Mouse (Mus musculus) neural tube, embryonic 13.5 days (tissue): Measurements from ENCODE around the gene Tpm1. TPM values are rescaled to one million over a fixed set of nuclear protein-coding genes. Genes with fewer than 3 reads are reported as not detected.
A peak's percentile ranks its signal among the peaks of the same experiment; 100 is the strongest.

Source experiments
- ATAC-seq: fragments of 200-750 bp; cut with Nextera tagmentation; 2 replicates; pipeline ENCODE4 v1.8.0; 2017; ENCODE audit warnings: low read depth, mild to moderate bottlenecking, moderate TSS enrichment, moderate library complexity
- H3K27ac ChIP-seq: fragments of 300-500 bp; sonication (generic); replicated peaks from 2 replicates; pipeline ENCODE4 v1.5.1; 2015; ENCODE audit warnings: moderate library complexity, mild to moderate bottlenecking, inconsistent platforms
- H3K27me3 ChIP-seq: fragments of 300-500 bp; sonication (generic); 2 replicates; pipeline ENCODE4 v1.6.1; 2015; ENCODE audit warnings: mild to moderate bottlenecking, inconsistent platforms
- H3K36me3 ChIP-seq: fragments of 300-500 bp; sonication (generic); 2 replicates; pipeline ENCODE4 v1.6.1; 2015; ENCODE audit warnings: mild to moderate bottlenecking, inconsistent platforms
- H3K4me1 ChIP-seq: fragments of 300-500 bp; sonication (generic); replicated peaks from 2 replicates; pipeline ENCODE4 v1.6.1; 2015; ENCODE audit warnings: inconsistent platforms
- H3K4me2 ChIP-seq: fragments of 300-500 bp; sonication (generic); 2 replicates; pipeline ENCODE4 v1.6.1; 2015; ENCODE audit warnings: inconsistent platforms, mild to moderate bottlenecking, moderate library complexity
- H3K4me3 ChIP-seq: fragments of 300-500 bp; sonication (generic); 2 replicates; pipeline ENCODE4 v1.5.1; 2015; ENCODE audit warnings: mild to moderate bottlenecking, inconsistent platforms
- H3K9ac ChIP-seq: fragments of 300-500 bp; sonication (generic); 2 replicates; pipeline ENCODE4 v1.6.1; 2015; ENCODE audit warnings: moderate library complexity, mild to moderate bottlenecking, inconsistent platforms
- H3K9me3 ChIP-seq: fragments of 300-500 bp; sonication (generic); 2 replicates; pipeline ENCODE4 v1.6.1; 2016; ENCODE audit warnings: inconsistent platforms
- WGBS: fragments of 180-500 bp; shearing (Covaris S2); methylation state at CpG from one replicate; pipeline ENCODE4 v1.1.7; 2015; 5-methylcytosine and 5-hydroxymethylcytosine counted together
- polyA plus RNA-seq: library from polyadenylated mRNA; unstranded; fragments of >200 nt; fragmentation: Nextera tagmentation; extraction: Ambion mirVana; gene quantifications from 2 replicates; pipeline ENCODE4 v1.2.1, GENCODE M21; 2015

Tpm1 gene
- polyA plus RNA-seq, 1 experiment from 2014 or later, result 209 TPM

DNA sequence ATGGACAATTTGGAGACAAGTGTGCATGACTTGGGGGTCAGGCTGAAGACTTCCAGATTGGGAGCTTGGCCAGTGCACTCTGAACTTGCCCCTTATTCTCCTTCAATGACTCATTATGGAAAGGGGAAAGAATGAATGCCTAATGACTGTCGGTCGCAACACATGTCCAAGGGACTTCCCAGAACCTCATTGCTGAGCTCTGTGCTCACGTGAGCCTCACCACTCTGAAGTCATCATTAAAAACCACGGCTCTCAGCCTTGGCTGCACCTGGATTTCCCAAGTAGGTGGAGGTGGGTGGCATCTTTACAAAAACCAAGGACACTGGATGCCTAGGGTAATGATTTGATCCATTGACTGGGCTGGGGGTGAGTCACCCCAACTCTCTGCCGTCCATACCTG, 59.2 kb downstream of the Tpm1 start:
- no peak for ATAC-seq
- H3K9ac ChIP-seq, result no peak overlapping the region
- H3K4me3 ChIP-seq, result no peak overlapping the region
- no peak overlapping the region for H3K4me2 ChIP-seq
- no peaks in the 10 kb centered on the region for H3K36me3 ChIP-seq
- H3K9me3 ChIP-seq, result no peaks in the 10 kb centered on the region
- H3K4me1 ChIP-seq, result peaks cover 17% of the 10 kb centered on the region
- no peaks in the 10 kb centered on the region for H3K27me3 ChIP-seq
- no peak overlapping the region for H3K27ac ChIP-seq
- 85% methylated on average over 5 of the region's 5 CpGs for WGBS

DNA sequence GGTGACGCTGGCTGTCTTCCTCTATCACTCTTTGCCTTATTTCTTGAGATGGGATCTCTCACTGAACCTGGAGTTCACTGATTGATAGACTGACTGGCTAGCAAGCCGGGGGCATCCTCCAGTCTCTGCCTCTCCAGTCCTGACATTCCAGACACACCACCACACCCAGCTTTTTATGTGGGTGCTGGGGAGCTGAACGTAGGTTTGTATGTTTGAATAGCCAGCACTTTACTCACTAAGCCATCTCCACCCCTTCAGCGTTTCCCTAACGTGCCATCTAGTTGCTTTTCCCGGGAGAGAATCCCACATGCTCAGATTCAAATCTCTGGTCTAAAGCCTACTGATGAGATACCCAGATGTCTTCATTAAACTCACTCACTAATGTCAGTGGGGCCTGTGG, 59.6 kb downstream of the Tpm1 start:
- Histone ChIP-seq H3K36me3 (no peaks in the 10 kb centered on the region), H3K27ac (no peak overlapping the region)
- 78% methylated on average over 6 of the region's 6 CpGs for WGBS

DNA sequence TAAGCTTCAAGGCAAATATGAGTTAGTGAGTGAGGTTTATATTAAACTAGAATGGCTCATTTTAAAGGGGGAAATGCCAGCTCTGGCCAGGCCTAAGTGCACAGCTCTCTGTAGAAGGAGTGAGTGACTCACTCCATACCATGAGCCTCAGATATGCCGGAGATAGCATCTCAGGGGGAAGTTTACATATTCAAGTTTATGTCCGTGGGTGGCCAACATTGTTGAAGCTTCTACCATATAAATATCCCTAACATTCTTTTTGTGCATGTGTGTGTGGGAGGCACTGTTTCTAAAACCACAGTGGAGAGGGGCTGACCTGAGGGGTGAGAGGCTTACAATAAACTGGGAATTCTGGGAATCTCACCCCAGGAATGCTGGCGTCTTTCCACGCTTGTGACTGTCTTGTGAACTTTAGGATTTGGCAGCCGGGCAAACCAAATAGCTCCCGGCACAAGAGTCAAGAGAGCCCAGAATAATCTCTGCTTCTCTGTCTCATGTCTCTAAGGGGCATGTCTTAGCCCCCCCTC, 60.3 kb downstream of the Tpm1 start:
- H3K4me3 ChIP-seq, result no peak overlapping the region
- H3K27ac ChIP-seq, result no peak overlapping the region
- H3K9me3 ChIP-seq, result no peaks in the 10 kb centered on the region
- peaks cover 17% of the 10 kb centered on the region for H3K4me1 ChIP-seq
- no peaks in the 10 kb centered on the region for H3K36me3 ChIP-seq
- no peak overlapping the region for H3K9ac ChIP-seq
- ATAC-seq, result no peak
- WGBS, result 50% methylated on average over 6 of the region's 6 CpGs
- no peaks in the 10 kb centered on the region for H3K27me3 ChIP-seq
- no peak overlapping the region for H3K4me2 ChIP-seq

More for the DNA sequence above, 59.6 kb downstream of the Tpm1 start:
- no peak for ATAC-seq
- H3K27me3 ChIP-seq, result no peaks in the 10 kb centered on the region
- H3K9ac ChIP-seq, result no peak overlapping the region
- no peak overlapping the region for H3K4me2 ChIP-seq
- H3K9me3 ChIP-seq, result no peaks in the 10 kb centered on the region
- H3K4me3 ChIP-seq, result no peak overlapping the region
- peaks cover 17% of the 10 kb centered on the region for H3K4me1 ChIP-seq

GRCm38 (mm10) chr9:66988198-66988887, 60.9 kb downstream of the Tpm1 start:
- Histone ChIP-seq H3K4me3 (no peak overlapping the region), H3K4me1 (peaks cover 17% of the 10 kb centered on the region), H3K36me3 (no peaks in the 10 kb centered on the region), H3K27me3 (no peaks in the 10 kb centered on the region), H3K9ac (no peak overlapping the region), H3K27ac (no peak overlapping the region), H3K9me3 (no peaks in the 10 kb centered on the region), H3K4me2 (no peak overlapping the region)
- no peak for ATAC-seq
- WGBS, result 73% methylated on average over 11 of the region's 11 CpGs

DNA sequence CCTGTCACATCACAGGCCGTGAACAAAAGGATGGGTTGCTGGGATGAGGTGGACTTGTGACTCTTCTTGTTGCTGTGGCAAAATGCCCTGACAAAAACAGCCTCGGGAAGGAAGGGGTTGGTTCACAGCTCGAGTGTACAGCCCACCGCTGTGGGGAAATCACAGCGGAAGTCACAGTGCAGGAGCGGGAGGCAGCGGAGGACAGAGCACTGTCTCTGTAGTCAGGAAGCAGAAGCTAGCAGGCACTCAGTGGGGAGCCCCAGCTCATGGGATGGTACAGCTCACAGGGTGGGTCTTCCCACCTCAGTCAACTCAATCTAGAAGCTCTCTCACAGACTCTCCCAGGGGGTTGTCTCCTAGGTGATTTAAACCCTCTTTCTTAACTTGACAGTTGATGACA, 63.8 kb downstream of the Tpm1 start:
- no peak overlapping the region for H3K4me2 ChIP-seq
- no peak overlapping the region for H3K9ac ChIP-seq
- ATAC-seq, result no peak
- H3K27ac ChIP-seq, result no peak overlapping the region
- H3K27me3 ChIP-seq, result no peaks in the 10 kb centered on the region
- no peak overlapping the region for H3K4me3 ChIP-seq
- H3K4me1 ChIP-seq, result peaks cover 17% of the 10 kb centered on the region
- no peaks in the 10 kb centered on the region for H3K36me3 ChIP-seq
- H3K9me3 ChIP-seq, result no peaks in the 10 kb centered on the region
- 76% methylated on average over 7 of the region's 7 CpGs for WGBS

GRCm38 (mm10) chr9:66982085-66982484, 67.1 kb downstream of the Tpm1 start:
- WGBS, result 79% methylated on average over 7 of the region's 7 CpGs
- Histone ChIP-seq H3K36me3 (no peaks in the 10 kb centered on the region), H3K4me1 (no peaks in the 10 kb centered on the region), H3K9me3 (no peaks in the 10 kb centered on the region), H3K4me2 (no peak overlapping the region), H3K9ac (no peak overlapping the region), H3K27ac (no peak overlapping the region), H3K4me3 (no peak overlapping the region), H3K27me3 (no peaks in the 10 kb centered on the region)
- no peak for ATAC-seq

DNA sequence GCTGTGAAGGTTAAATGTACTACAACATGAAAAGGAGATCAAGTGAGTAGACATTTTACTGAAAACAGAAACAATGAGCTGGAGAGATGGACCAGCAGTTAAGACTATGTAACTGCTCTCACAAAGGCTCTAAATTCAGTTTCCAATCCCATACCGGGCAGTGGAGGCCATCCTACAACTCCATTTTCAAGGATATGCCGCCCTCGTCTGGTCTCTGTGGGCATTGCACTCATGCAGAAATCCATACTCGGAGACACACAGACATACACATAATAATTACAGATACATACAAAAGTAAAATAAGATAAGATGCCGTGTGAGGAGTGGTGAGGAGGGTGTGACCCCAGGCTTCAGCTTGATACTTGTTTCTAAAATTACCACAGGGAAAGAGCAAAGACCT, 68.7 kb downstream of the Tpm1 start:
- no peak overlapping the region for H3K27ac ChIP-seq

DNA sequence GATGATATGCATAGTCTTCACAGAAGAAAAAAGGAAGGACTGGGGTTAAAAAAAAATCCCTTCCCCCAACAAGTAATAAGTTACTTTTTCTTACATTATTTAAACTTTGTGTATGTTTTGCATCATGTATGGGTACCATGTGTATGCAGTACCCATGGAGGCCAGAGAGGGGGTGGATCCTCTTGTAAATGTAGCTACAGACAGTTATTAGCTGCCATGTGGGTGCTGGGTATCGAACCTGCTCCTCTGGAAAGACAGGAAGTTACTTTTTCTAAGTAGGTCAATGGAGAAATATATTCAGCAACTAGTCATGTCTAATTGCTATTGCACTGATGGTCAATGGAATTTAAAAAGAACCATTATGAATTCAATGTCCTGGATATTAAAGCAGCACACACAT, 70.7 kb downstream of the Tpm1 start:
- WGBS, result 83% methylated on average over 1 of the region's 1 CpGs
- no peaks in the 10 kb centered on the region for H3K27me3 ChIP-seq
- H3K9ac ChIP-seq, result no peak overlapping the region
- H3K9me3 ChIP-seq, result no peaks in the 10 kb centered on the region
- H3K27ac ChIP-seq, result no peak overlapping the region
- no peak overlapping the region for H3K4me3 ChIP-seq
- ATAC-seq, result no peak
- H3K4me1 ChIP-seq, result peaks cover 11% of the 10 kb centered on the region
- no peak overlapping the region for H3K4me2 ChIP-seq
- no peaks in the 10 kb centered on the region for H3K36me3 ChIP-seq

More for the DNA sequence above, 68.7 kb downstream of the Tpm1 start:
- Histone ChIP-seq H3K4me2 (no peak overlapping the region), H3K9ac (no peak overlapping the region), H3K9me3 (no peaks in the 10 kb centered on the region), H3K36me3 (no peaks in the 10 kb centered on the region), H3K4me3 (no peak overlapping the region), H3K4me1 (peaks cover 7% of the 10 kb centered on the region), H3K27me3 (no peaks in the 10 kb centered on the region)
- 7% methylated on average over 5 of the region's 5 CpGs for WGBS
- no peak for ATAC-seq

- no peak for ATAC-seq
- no peaks in the 10 kb centered on the region for H3K36me3 ChIP-seq
Measured at GRCm38 (mm10) chr9:66977982-66978381, 71.2 kb downstream of the Tpm1 start.

DNA sequence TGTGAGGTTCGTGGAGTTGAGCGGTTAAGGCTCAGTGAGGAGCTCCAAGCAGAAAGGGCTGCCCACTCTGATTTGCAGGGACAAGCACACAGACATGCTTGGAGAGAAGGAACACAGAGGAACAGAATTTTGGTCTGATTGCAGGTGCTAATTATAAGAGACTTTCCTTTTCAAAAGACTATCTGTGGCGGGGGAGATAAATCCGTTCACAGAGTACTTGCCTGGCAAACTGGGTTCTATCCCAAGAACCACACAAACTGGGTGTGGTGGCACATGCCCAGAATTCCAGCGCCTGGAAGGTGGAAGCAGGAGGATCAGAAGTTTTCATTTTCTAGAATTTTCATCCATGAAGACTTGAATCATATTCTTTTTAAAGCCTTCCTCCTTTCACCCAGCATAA, 72.1 kb downstream of the Tpm1 start:
- 80% methylated on average over 5 of the region's 5 CpGs for WGBS
- no peak overlapping the region for H3K4me3 ChIP-seq
- no peaks in the 10 kb centered on the region for H3K9me3 ChIP-seq
- ATAC-seq, result no peak
- no peaks in the 10 kb centered on the region for H3K27me3 ChIP-seq
- H3K4me1 ChIP-seq, result peaks cover 11% of the 10 kb centered on the region
- H3K36me3 ChIP-seq, result no peaks in the 10 kb centered on the region
- no peak overlapping the region for H3K27ac ChIP-seq
- H3K9ac ChIP-seq, result no peak overlapping the region
- no peak overlapping the region for H3K4me2 ChIP-seq

More at GRCm38 (mm10) chr9:66977982-66978381, 71.2 kb downstream of the Tpm1 start:
- no peak overlapping the region for H3K4me3 ChIP-seq
- no peaks in the 10 kb centered on the region for H3K9me3 ChIP-seq
- peaks cover 11% of the 10 kb centered on the region for H3K4me1 ChIP-seq
- no peak overlapping the region for H3K4me2 ChIP-seq
- no peak overlapping the region for H3K9ac ChIP-seq
- no peaks in the 10 kb centered on the region for H3K27me3 ChIP-seq
- 84% methylated on average over 1 of the region's 1 CpGs for WGBS
- H3K27ac ChIP-seq, result no peak overlapping the region

GRCm38 (mm10) chr9:66975239-66975645, 74.0 kb downstream of the Tpm1 start, which contains the start of gene Lactb:
TSS of gene Lactb (minus strand) at chr9:66975484.
- Histone ChIP-seq H3K4me2 (peak within 1 kb of the TSS; percentile 64), H3K4me1 (peaks cover 11% of the 10 kb centered on the region), H3K4me3 (peak within 1 kb of the TSS; percentile 93), H3K27me3 (no peaks in the 10 kb centered on the region), H3K36me3 (peaks cover 13% of the 10 kb centered on the region), H3K9me3 (no peaks in the 10 kb centered on the region), H3K9ac (peak within 1 kb of the TSS; percentile 90), H3K27ac (peak within 1 kb of the TSS; percentile 91)
- 2% methylated on average over 32 of the region's 32 CpGs for WGBS
- ATAC-seq, result peak; percentile 99

DNA sequence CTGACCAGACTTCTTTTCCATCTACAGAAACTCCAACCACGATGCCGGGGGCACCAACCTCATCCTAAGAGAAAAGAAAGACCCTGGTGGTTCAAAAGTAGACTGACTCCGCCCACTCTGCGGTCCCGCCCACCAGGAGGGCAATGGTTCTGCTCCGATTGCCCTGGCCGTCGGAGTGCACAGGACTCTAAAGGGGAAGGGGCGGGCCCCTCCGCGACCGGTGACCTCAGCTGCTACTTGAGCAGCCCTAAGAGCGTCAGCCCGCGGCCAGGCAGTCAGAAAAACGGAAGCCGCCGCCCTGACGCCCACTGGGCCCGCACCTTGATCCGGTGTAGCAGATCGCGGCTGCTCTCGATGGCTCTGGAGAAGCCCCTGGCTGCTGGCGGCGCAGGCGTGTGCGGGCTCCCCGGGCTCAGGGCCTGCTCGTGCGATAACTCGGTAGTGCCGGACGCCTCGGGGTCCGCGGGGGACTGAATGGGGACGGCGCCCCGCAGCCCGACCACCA, 74.4 kb downstream of the Tpm1 start:
- H3K36me3 ChIP-seq, result peaks cover 18% of the 10 kb centered on the region
- WGBS, result under 1% methylated on average over 35 of the region's 41 CpGs
- peak; percentile 82 for ATAC-seq

More for the DNA sequence above, 74.4 kb downstream of the Tpm1 start:
- Histone ChIP-seq H3K4me1 (peaks cover 11% of the 10 kb centered on the region), H3K9ac (peak overlapping the region; percentile 90), H3K4me2 (peak overlapping the region; percentile 64), H3K27me3 (no peaks in the 10 kb centered on the region), H3K27ac (peak overlapping the region; percentile 91), H3K9me3 (no peaks in the 10 kb centered on the region), H3K4me3 (peak overlapping the region; percentile 93)
